Mouse (Mus musculus): ENCODE measurements around the gene Hoxa2. TPM values are rescaled to one million over a fixed set of nuclear protein-coding genes. Genes with fewer than 3 reads are reported as not detected.
A peak's percentile ranks its signal among the peaks of the same experiment; 100 is the strongest.

The Hoxa2 gene
- polyA plus RNA-seq, 2 experiments, result 1.0 to 3.1 TPM

DNA sequence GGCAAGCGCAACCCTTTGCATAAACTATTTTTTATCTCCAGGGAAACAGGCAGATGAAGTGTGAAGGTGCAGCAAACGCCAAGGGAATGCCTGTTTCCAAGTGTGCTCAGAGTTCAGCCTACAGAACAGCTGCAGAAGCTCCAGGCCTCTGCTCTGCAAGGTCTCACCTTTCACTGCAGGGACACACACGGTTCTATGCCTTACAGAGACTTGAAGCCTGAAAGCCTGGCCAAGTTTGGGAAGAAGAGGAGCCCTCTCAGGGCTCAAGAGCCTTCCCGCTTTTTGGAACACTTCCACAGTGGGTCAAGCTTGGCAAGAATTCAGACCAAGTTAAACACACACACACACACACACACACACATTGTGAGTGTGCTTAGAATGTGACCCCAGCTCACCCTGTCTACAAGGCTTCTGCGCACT is 24.6 kb upstream of the Hoxa2 start:
- H3K4me1 ChIP-seq (ENCODE audit: control insufficient read depth, insufficient read depth, low read length), result peaks cover 40% of the 10 kb centered on the region
- no peak overlapping the region for H3K9ac ChIP-seq (ENCODE audit: low read depth, low read length, severe bottlenecking)
- TF ChIP-seq POLR2A (IDR thresholded peaks at IDR 0.05; ENCODE audit: borderline replicate concordance, extremely low read depth, insufficient read depth, insufficient read length), result no peak
- DNase-seq (ENCODE audit: low spot score), result peak; percentile 30
- H3K27me3 ChIP-seq (ENCODE audit: control insufficient read depth, insufficient read depth, low read length), result peaks cover 53% of the 10 kb centered on the region
- no peak overlapping the region for H3K4me3 ChIP-seq (replicated peaks; ENCODE audit: low read length)
- no peaks in the 10 kb centered on the region for H3K9me3 ChIP-seq (ENCODE audit: control insufficient read depth, low read length)
- 40% methylated on average over 5 of the region's 5 CpGs for WGBS
- no peaks in the 10 kb centered on the region for H3K36me3 ChIP-seq (ENCODE audit: control insufficient read depth, insufficient read depth, low read length)
- H3K27ac ChIP-seq (replicated peaks; ENCODE audit: low read depth, low read length), result no peak overlapping the region; the same call in 1 of the 2 replicates
- 0 out of 2 replicates have a peak, but pooled peaks have one; percentile 29 for ATAC-seq (ENCODE audit: low FRiP score, low read depth)
- no peak overlapping the region for H3K4me2 ChIP-seq (replicated peaks; ENCODE audit: low read depth, low read length, severe bottlenecking)

DNA sequence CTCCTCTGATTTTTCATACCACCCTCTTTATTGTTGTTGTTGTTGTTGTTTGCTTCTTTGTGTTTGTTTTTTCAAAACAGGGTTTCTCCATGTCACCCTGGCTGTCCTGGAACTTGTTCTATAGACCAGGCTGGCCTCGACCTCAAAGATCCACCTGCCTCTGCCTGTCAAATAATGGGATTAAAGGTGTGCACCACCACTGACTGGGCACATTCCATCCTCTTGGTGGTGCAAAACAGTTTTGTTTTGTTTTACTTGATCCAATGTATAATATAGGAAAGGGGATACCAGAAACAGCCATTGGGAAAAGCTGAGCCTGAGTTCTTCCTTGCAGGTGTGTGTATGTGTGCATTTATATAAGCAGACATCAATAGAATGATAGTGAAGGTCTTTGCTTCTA is 21.9 kb upstream of the Hoxa2 start:
- no peak overlapping the region for H3K9ac ChIP-seq (ENCODE audit: low read depth, low read length, severe bottlenecking)
- H3K36me3 ChIP-seq (ENCODE audit: control insufficient read depth, insufficient read depth, low read length), result peaks cover 6% of the 10 kb centered on the region; the same call in 1 of the 2 replicates
- H3K4me3 ChIP-seq (replicated peaks; ENCODE audit: low read length), result no peak overlapping the region
- no peak for ATAC-seq (ENCODE audit: low FRiP score, low read depth)
- no peak overlapping the region for H3K4me2 ChIP-seq (replicated peaks; ENCODE audit: low read depth, low read length, severe bottlenecking)
- DNase-seq (ENCODE audit: low spot score), result no peak
- no peaks in the 10 kb centered on the region for H3K9me3 ChIP-seq (ENCODE audit: control insufficient read depth, low read length)
- H3K4me1 ChIP-seq (ENCODE audit: control insufficient read depth, insufficient read depth, low read length), result peaks cover 39% of the 10 kb centered on the region
- 60% methylated on average over 1 of the region's 1 CpGs for WGBS
- no peak for TF ChIP-seq POLR2A (IDR thresholded peaks at IDR 0.05; ENCODE audit: borderline replicate concordance, extremely low read depth, insufficient read depth, insufficient read length)
- H3K27me3 ChIP-seq (ENCODE audit: control insufficient read depth, insufficient read depth, low read length), result peaks cover 42% of the 10 kb centered on the region
- no peak overlapping the region for H3K27ac ChIP-seq (replicated peaks; ENCODE audit: low read depth, low read length)

DNA sequence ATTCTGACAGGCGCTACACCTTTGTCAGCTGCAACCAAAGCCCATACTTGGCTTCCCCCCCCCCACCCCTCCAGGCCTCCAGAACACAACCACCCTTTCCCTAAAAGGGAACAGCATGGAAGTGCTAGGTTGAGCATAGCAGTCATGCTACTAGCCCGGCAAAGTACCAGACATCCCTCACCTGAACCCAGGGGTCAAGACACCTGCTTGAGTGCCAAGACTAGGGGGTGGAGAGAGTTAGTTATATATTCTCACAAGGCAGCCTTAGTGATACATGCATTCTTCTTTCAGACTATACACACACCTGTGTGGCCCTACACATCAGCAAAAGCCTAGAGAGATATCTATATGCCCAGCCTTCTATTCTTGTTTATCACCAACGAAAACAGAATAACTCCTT is 21.2 kb upstream of the Hoxa2 start:
- Histone ChIP-seq H3K36me3 (ENCODE audit: control insufficient read depth, insufficient read depth, low read length) (peaks cover 12% of the 10 kb centered on the region), H3K9me3 (ENCODE audit: control insufficient read depth, low read length) (no peaks in the 10 kb centered on the region), H3K4me2 (replicated peaks; ENCODE audit: low read depth, low read length, severe bottlenecking) (no peak overlapping the region), H3K4me3 (replicated peaks; ENCODE audit: low read length) (no peak overlapping the region), H3K4me1 (ENCODE audit: control insufficient read depth, insufficient read depth, low read length) (peaks cover 33% of the 10 kb centered on the region), H3K27ac (replicated peaks; ENCODE audit: low read depth, low read length) (no peak overlapping the region), H3K27me3 (ENCODE audit: control insufficient read depth, insufficient read depth, low read length) (peaks cover 49% of the 10 kb centered on the region), H3K9ac (ENCODE audit: low read depth, low read length, severe bottlenecking) (no peak overlapping the region)
- ATAC-seq (ENCODE audit: low FRiP score, low read depth), result no peak
- DNase-seq (ENCODE audit: low spot score), result no peak
- TF ChIP-seq POLR2A (IDR thresholded peaks at IDR 0.05; ENCODE audit: borderline replicate concordance, extremely low read depth, insufficient read depth, insufficient read length), result no peak
- WGBS, result 45% methylated on average over 3 of the region's 3 CpGs

DNA sequence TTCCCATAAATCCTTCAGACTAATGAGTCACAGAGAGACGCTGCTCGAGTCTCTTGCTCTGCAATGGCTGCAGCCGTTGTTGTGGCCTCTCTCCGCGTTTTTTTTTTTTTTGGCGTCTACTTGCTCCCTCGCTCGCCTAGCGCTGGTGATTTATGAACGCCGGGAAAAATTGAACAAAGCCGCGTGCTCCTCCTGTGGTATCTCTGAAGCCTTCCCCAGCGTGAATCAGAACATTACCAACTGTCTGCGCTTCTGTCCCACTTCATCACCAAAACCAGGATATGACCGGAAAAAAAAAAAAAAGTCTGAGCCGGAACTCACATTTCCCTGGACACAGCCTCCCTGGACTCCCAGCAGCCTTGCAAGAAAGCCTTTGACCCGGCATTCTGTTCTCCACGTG is 20.6 kb upstream of the Hoxa2 start:
- peaks cover 17% of the 10 kb centered on the region for H3K36me3 ChIP-seq (ENCODE audit: control insufficient read depth, insufficient read depth, low read length)
- H3K27ac ChIP-seq (replicated peaks; ENCODE audit: low read depth, low read length), result no peak overlapping the region
- H3K4me3 ChIP-seq (replicated peaks; ENCODE audit: low read length), result no peak overlapping the region
- no peak for TF ChIP-seq POLR2A (IDR thresholded peaks at IDR 0.05; ENCODE audit: borderline replicate concordance, extremely low read depth, insufficient read depth, insufficient read length)
- no peak overlapping the region for H3K4me2 ChIP-seq (replicated peaks; ENCODE audit: low read depth, low read length, severe bottlenecking)
- no peaks in the 10 kb centered on the region for H3K9me3 ChIP-seq (ENCODE audit: control insufficient read depth, low read length)
- 8% methylated on average over 19 of the region's 19 CpGs for whole genome bisulfite sequencing
- DNase-seq (ENCODE audit: low spot score) (peak; percentile 2), ATAC-seq (ENCODE audit: low FRiP score, low read depth) (no peak)
- H3K4me1 ChIP-seq (ENCODE audit: control insufficient read depth, insufficient read depth, low read length), result peaks cover 28% of the 10 kb centered on the region
- H3K9ac ChIP-seq (ENCODE audit: low read depth, low read length, severe bottlenecking), result no peak overlapping the region
- H3K27me3 ChIP-seq (ENCODE audit: control insufficient read depth, insufficient read depth, low read length), result peaks cover 54% of the 10 kb centered on the region

DNA sequence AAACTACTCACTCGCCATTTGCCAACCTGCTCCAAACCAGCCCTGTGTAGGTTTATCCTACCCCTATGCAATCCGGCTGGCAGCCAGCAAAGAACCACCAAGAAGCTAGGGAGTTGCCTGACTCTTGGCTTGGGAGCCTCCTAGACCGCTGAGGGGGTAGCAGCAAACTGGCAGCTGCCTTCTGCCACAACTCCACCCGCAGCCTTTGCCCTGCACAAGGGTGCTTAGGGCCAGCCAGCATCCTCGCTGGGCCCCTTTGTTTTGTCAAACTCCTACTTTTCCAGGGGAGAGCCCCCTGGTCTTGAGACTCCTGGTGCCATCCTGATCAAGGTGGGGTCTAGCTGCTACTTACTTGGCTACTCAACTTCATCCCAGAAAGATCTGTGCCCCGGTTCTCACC is 20.0 kb upstream of the Hoxa2 start:
- no peak overlapping the region for H3K4me3 ChIP-seq (replicated peaks; ENCODE audit: low read length)
- no peak overlapping the region for H3K4me2 ChIP-seq (replicated peaks; ENCODE audit: low read depth, low read length, severe bottlenecking)
- ATAC-seq (ENCODE audit: low FRiP score, low read depth), result no peak
- peaks cover 31% of the 10 kb centered on the region for H3K4me1 ChIP-seq (ENCODE audit: control insufficient read depth, insufficient read depth, low read length)
- WGBS, result 44% methylated on average over 6 of the region's 6 CpGs
- TF ChIP-seq POLR2A (IDR thresholded peaks at IDR 0.05; ENCODE audit: borderline replicate concordance, extremely low read depth, insufficient read depth, insufficient read length), result no peak
- no peaks in the 10 kb centered on the region for H3K9me3 ChIP-seq (ENCODE audit: control insufficient read depth, low read length)
- no peak overlapping the region for H3K27ac ChIP-seq (replicated peaks; ENCODE audit: low read depth, low read length)
- no peak for DNase-seq (ENCODE audit: low spot score)
- H3K9ac ChIP-seq (ENCODE audit: low read depth, low read length, severe bottlenecking), result no peak overlapping the region
- H3K36me3 ChIP-seq (ENCODE audit: control insufficient read depth, insufficient read depth, low read length), result peaks cover 17% of the 10 kb centered on the region
- peaks cover 54% of the 10 kb centered on the region for H3K27me3 ChIP-seq (ENCODE audit: control insufficient read depth, insufficient read depth, low read length)

Data from limb, embryonic 14.5 days (tissue).